Mouse (Mus musculus): ENCODE data around the gene Tspan11. TPM values are rescaled to one million over a fixed set of nuclear protein-coding genes. Genes with fewer than 3 reads are reported as not detected.

Gene Tspan11
- polyA plus RNA-seq, 1 experiment = 1.4 TPM

DNA sequence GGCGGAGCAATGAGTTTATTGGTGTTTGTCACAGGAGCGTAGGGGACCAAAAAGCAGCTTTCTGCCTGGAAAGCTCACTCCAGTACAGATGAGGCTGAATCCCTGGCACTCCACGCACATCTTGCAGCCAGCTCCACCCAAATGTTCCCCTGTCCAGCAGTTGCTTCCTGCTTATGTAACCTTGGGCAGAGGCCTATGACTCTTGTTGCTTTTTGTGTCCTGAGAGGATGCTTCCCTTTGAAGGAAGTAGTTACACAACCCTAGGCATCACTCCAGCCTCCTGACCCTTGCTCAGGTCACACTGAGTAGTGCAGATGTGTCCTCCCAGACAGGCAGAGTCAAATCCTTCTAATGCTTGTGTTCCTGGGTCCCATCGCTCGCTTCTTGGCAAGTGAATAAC is 46.5 kb downstream of the Tspan11 start:
- no peak for DNase-seq
- TF ChIP-seq CTCF (IDR thresholded peaks at IDR 0.05; ENCODE audit: borderline replicate concordance, control insufficient read depth, extremely low read depth, insufficient read depth, low read length, poor library complexity) (no peak), POLR2A (IDR thresholded peaks at IDR 0.05; ENCODE audit: control insufficient read depth, extremely low read depth, insufficient read depth, low read length, poor library complexity) (no peak)
- Histone ChIP-seq H3K4me1 (replicated peaks; ENCODE audit: control insufficient read depth, insufficient read depth, low read length) (no peaks in the 10 kb centered on the region), H3K36me3 (ENCODE audit: control insufficient read depth, insufficient read depth, low read length) (no peaks in the 10 kb centered on the region), H3K27me3 (ENCODE audit: control insufficient read depth, insufficient read depth, low read length) (no peaks in the 10 kb centered on the region), H3K27ac (ENCODE audit: control insufficient read depth, insufficient read depth, low read length) (no peak overlapping the region), H3K4me3 (ENCODE audit: control insufficient read depth, insufficient read depth, low read length) (no peak overlapping the region)
- 93% methylated on average over 5 of the region's 5 CpGs for WGBS

DNA sequence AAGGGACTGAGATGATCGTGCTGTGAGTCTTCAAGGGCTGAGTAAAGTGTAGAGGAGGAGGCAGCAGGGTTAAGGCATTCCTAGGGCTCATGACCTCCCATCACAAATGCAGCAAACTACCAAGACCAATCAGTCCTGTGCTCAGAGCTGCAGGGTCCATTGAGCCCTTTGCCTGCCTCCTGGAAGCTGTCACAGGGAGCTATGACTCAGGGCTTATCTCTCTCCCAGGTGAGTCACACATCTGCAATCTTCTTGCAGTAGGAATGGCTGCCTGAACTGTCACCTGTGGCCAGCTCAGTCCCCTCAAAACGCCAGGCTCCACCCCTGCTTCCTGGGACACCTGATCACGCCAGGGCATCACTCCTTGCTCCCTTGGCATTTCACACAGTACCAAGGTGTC is 47.7 kb downstream of the Tspan11 start:
- no peaks in the 10 kb centered on the region for H3K27me3 ChIP-seq (ENCODE audit: control insufficient read depth, insufficient read depth, low read length)
- H3K4me3 ChIP-seq (ENCODE audit: control insufficient read depth, insufficient read depth, low read length) = no peak overlapping the region
- H3K27ac ChIP-seq (ENCODE audit: control insufficient read depth, insufficient read depth, low read length) = no peak overlapping the region
- DNase-seq = no peak
- WGBS = 81% methylated on average over 3 of the region's 3 CpGs
- TF ChIP-seq POLR2A (IDR thresholded peaks at IDR 0.05; ENCODE audit: control insufficient read depth, extremely low read depth, insufficient read depth, low read length, poor library complexity) (no peak), CTCF (IDR thresholded peaks at IDR 0.05; ENCODE audit: borderline replicate concordance, control insufficient read depth, extremely low read depth, insufficient read depth, low read length, poor library complexity) (no peak)
- no peaks in the 10 kb centered on the region for H3K36me3 ChIP-seq (ENCODE audit: control insufficient read depth, insufficient read depth, low read length)
- no peaks in the 10 kb centered on the region for H3K4me1 ChIP-seq (replicated peaks; ENCODE audit: control insufficient read depth, insufficient read depth, low read length)

DNA sequence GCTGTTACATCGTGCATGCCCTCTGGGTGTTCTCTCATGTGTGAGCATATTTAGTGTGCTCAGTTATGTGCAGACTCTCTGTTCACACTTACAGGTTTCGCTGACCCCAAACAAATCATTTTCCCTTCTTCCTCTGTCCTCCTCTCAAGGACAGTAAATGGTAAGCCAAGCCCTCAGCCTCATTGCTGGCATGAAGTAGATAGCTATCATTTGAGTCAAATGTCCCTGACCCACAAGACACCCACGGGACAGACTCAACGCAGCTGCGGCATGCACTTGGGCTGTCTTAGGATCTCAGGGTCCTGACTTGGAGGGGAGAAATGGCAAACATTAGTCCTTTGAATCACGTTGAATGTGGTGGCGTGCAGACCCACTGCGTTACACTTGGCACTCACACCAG is 55.0 kb downstream of the Tspan11 start:
- 94% methylated on average over 8 of the region's 8 CpGs for WGBS

DNA sequence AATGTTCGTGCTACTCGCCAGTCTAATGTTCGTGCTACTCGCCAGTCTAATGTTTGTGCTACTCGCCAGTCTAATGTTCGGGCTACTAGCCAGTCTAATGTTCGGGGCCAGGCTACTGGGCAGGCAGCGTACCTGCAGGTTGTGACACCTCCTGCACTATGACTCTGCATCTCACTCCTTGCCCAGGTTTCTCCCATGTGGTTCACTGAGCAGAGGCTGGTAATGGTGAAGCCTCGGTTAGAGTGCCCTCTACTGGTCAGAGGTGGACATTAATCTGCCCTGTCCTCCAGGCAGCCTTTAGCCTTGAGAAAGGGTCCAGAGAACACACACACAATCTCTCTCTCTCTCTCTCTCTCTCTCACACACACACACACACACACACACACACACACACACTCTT is 58.3 kb downstream of the Tspan11 start:
- no peaks in the 10 kb centered on the region for H3K27me3 ChIP-seq (ENCODE audit: control insufficient read depth, insufficient read depth, low read length)
- no peaks in the 10 kb centered on the region for H3K4me1 ChIP-seq (replicated peaks; ENCODE audit: control insufficient read depth, insufficient read depth, low read length)
- DNase-seq = peak; percentile 56
- no peak for TF ChIP-seq POLR2A (IDR thresholded peaks at IDR 0.05; ENCODE audit: control insufficient read depth, extremely low read depth, insufficient read depth, low read length, poor library complexity)
- TF ChIP-seq CTCF (IDR thresholded peaks at IDR 0.05; ENCODE audit: borderline replicate concordance, control insufficient read depth, extremely low read depth, insufficient read depth, low read length, poor library complexity) = peak; percentile 53; the same call in 1 of the 2 replicates
- no peak overlapping the region for H3K27ac ChIP-seq (ENCODE audit: control insufficient read depth, insufficient read depth, low read length)
- WGBS = 63% methylated on average over 9 of the region's 9 CpGs
- H3K4me3 ChIP-seq (ENCODE audit: control insufficient read depth, insufficient read depth, low read length) = no peak overlapping the region
- H3K36me3 ChIP-seq (ENCODE audit: control insufficient read depth, insufficient read depth, low read length) = no peaks in the 10 kb centered on the region

More for the DNA sequence above, 55.0 kb downstream of the Tspan11 start:
- Histone ChIP-seq H3K4me3 (ENCODE audit: control insufficient read depth, insufficient read depth, low read length) (no peak overlapping the region), H3K36me3 (ENCODE audit: control insufficient read depth, insufficient read depth, low read length) (no peaks in the 10 kb centered on the region), H3K27ac (ENCODE audit: control insufficient read depth, insufficient read depth, low read length) (no peak overlapping the region), H3K4me1 (replicated peaks; ENCODE audit: control insufficient read depth, insufficient read depth, low read length) (no peaks in the 10 kb centered on the region), H3K27me3 (ENCODE audit: control insufficient read depth, insufficient read depth, low read length) (no peaks in the 10 kb centered on the region)
- no peak for TF ChIP-seq CTCF (IDR thresholded peaks at IDR 0.05; ENCODE audit: borderline replicate concordance, control insufficient read depth, extremely low read depth, insufficient read depth, low read length, poor library complexity)
- no peak for TF ChIP-seq POLR2A (IDR thresholded peaks at IDR 0.05; ENCODE audit: control insufficient read depth, extremely low read depth, insufficient read depth, low read length, poor library complexity)
- DNase-seq = no peak

DNA sequence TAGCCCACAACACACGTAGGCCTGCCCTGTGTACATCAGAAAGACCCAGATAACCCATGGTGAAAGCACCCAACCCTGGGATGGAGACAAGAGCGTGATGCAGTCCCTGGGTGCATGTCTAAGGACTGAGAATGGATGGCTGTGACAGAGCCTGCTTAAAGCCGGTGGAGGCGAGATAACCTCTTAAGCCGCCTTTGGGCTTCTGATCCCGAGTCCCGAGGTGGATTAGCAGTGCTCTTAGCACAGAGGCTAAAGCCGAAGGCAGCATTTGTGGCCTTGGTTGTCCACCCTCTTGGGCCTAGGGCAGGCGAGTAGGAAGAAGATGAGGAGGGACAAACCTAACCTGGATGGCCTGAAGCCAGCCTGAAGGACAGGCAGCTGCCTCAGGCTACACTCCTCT is 61.3 kb downstream of the Tspan11 start:
- H3K36me3 ChIP-seq (ENCODE audit: control insufficient read depth, insufficient read depth, low read length) = no peaks in the 10 kb centered on the region
- no peaks in the 10 kb centered on the region for H3K27me3 ChIP-seq (ENCODE audit: control insufficient read depth, insufficient read depth, low read length)
- H3K27ac ChIP-seq (ENCODE audit: control insufficient read depth, insufficient read depth, low read length) = no peak overlapping the region
- TF ChIP-seq POLR2A (IDR thresholded peaks at IDR 0.05; ENCODE audit: control insufficient read depth, extremely low read depth, insufficient read depth, low read length, poor library complexity) (no peak), CTCF (IDR thresholded peaks at IDR 0.05; ENCODE audit: borderline replicate concordance, control insufficient read depth, extremely low read depth, insufficient read depth, low read length, poor library complexity) (no peak)
- no peaks in the 10 kb centered on the region for H3K4me1 ChIP-seq (replicated peaks; ENCODE audit: control insufficient read depth, insufficient read depth, low read length)
- H3K4me3 ChIP-seq (ENCODE audit: control insufficient read depth, insufficient read depth, low read length) = no peak overlapping the region
- WGBS = 92% methylated on average over 9 of the region's 9 CpGs
- no peak for DNase-seq

DNA sequence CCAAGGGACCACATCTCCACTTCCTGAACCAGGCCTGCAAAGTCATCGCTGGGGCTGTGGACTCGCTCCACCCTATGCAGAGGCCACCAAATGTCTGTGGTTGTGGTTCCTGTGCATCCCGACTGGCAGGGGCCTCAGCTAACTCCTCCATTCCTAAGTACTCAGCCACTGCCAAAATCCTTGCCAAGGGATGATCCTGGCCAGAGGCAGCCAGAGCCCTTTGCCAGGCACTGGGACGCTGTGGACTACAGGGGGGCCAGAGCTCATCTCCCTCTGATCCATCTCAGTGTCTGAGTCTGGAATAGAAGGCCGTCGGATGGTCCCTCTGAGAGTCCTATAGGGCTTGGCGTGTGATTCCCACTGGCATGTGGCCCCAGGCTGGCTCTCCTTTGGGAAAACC is 62.5 kb downstream of the Tspan11 start:
- Histone ChIP-seq H3K4me3 (ENCODE audit: control insufficient read depth, insufficient read depth, low read length) (no peak overlapping the region), H3K27ac (ENCODE audit: control insufficient read depth, insufficient read depth, low read length) (no peak overlapping the region), H3K4me1 (replicated peaks; ENCODE audit: control insufficient read depth, insufficient read depth, low read length) (no peaks in the 10 kb centered on the region), H3K27me3 (ENCODE audit: control insufficient read depth, insufficient read depth, low read length) (no peaks in the 10 kb centered on the region), H3K36me3 (ENCODE audit: control insufficient read depth, insufficient read depth, low read length) (no peaks in the 10 kb centered on the region)
- DNase-seq = no peak
- WGBS = 62% methylated on average over 7 of the region's 7 CpGs
- TF ChIP-seq POLR2A (IDR thresholded peaks at IDR 0.05; ENCODE audit: control insufficient read depth, extremely low read depth, insufficient read depth, low read length, poor library complexity) = no peak
- no peak for TF ChIP-seq CTCF (IDR thresholded peaks at IDR 0.05; ENCODE audit: borderline replicate concordance, control insufficient read depth, extremely low read depth, insufficient read depth, low read length, poor library complexity)

DNA sequence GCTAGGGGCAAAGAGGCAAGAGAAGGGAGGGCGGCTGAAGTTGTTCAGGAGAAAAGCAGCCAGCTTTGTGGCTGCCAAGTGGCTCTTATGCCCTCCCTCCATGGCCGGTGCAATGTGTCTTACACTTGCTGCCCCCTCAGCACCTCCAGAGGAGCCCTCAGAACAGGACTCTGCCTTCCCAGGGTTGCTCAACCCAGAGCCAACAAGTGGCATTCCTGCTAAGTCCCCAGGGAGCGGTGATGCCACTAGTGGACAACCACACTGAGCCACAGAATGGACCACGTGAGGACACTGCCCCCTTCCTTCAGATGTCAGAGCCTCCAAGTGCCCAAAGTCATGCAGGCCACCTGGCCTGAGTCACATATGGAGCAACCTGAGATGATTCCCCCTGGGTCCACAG is 65.7 kb downstream of the Tspan11 start:
- H3K36me3 ChIP-seq (ENCODE audit: control insufficient read depth, insufficient read depth, low read length) = no peaks in the 10 kb centered on the region

More for the DNA sequence above, 65.7 kb downstream of the Tspan11 start:
- H3K4me1 ChIP-seq (replicated peaks; ENCODE audit: control insufficient read depth, insufficient read depth, low read length) = no peaks in the 10 kb centered on the region
- no peaks in the 10 kb centered on the region for H3K27me3 ChIP-seq (ENCODE audit: control insufficient read depth, insufficient read depth, low read length)
- no peak for DNase-seq
- 87% methylated on average over 4 of the region's 4 CpGs for WGBS
- no peak overlapping the region for H3K27ac ChIP-seq (ENCODE audit: control insufficient read depth, insufficient read depth, low read length)
- no peak overlapping the region for H3K4me3 ChIP-seq (ENCODE audit: control insufficient read depth, insufficient read depth, low read length)
- TF ChIP-seq POLR2A (IDR thresholded peaks at IDR 0.05; ENCODE audit: control insufficient read depth, extremely low read depth, insufficient read depth, low read length, poor library complexity) (no peak), CTCF (IDR thresholded peaks at IDR 0.05; ENCODE audit: borderline replicate concordance, control insufficient read depth, extremely low read depth, insufficient read depth, low read length, poor library complexity) (no peak)

Measured in thymus, adult 2 months (tissue).